Mouse (Mus musculus): ENCODE measurements around the gene Mmab.

DNA sequence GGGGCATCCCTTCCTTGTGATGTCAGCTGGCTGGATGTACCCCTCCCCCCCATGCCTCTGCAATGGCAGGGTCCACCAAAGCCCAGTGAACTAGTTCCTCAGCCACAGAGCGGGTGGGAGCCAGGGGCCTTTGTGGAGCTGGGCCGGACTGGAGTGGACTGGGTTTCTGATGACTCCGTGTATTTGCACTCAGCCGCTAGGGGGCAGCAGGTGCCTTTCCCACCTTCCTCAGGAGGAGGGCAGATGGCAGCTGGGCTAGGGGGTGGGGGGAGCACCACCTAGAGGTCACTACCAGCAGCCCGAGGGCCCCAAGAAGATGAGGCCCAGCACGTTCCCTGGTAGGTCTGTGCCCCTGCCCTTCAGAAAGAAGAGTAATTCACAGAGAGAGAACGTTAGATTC lies 17.4 kb upstream of the Mmab start:
- TF ChIP-seq POLR2A (IDR thresholded peaks at IDR 0.05; ENCODE audit: low read depth, low read length) (no peak), CTCF (conservative IDR thresholded peaks at IDR 0.05; ENCODE audit: insufficient read depth, insufficient read length, low read depth, low read length) (peak; percentile 84)
